Mouse (Mus musculus): Measurements from ENCODE around the gene Hip1r.
"Not testable (repeated sequence)": the region's sequence is repeated elsewhere in the genome, so short reads cannot be mapped to it uniquely, and the experiment has no call there.

Hip1r gene

DNA sequence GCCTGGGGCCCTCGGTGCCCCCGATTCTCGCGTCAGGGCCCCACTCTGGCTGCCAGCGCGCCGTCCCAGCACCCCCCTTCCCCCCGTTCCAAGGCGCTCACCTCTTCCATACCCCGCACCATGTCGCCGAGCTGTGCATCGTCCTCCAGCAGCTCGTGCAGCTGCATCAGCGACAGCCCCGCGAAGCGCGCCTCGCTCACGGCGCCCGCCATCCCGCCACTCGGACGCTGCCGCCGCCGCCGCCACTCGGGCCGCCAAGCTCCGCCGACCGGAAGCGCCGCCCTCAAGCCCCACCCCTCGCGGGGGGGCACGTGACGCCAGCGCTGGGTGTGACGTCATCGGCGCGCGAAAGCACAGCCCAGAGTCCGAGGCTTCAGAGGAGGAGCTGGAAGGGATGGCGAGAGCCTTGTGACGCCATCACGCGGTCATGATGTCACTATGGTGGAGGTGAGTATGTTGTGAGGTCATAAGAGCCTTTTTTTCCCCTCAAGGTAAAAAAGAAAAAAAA lies 58.6 kb downstream of the Hip1r start, which contains the start of gene Vps37b:
Gene Vps37b, minus strand, starts transcription at position 270 of the 508 bp plus-strand sequence.
- DNase-seq (ENCODE audit: low read depth in 1 of 2, low spot score in 2 of 2), result peak; percentile 74 to 91

DNA sequence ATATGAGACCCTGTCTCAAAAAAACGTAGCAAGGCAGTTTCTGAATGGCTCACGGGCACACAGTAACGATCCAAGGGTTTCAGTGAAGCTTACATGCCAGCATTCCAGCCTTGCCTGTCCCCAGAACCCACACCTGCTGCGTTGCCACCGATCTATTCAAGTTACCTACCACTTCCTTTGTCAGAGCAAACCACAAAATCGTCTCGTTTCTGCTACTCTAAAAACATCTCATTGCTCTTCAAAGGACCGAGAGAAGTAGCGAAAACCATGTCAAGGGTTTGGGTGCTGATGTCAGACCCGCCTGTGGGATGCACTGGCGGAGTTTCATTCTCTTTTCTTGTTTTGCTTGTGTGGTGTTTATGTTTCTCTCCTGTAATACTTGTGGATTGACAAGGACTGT lies 61.0 kb downstream of the Hip1r start:
- DNase-seq (ENCODE audit: low read depth in 1 of 2, low spot score in 2 of 2), result no peak

DNA sequence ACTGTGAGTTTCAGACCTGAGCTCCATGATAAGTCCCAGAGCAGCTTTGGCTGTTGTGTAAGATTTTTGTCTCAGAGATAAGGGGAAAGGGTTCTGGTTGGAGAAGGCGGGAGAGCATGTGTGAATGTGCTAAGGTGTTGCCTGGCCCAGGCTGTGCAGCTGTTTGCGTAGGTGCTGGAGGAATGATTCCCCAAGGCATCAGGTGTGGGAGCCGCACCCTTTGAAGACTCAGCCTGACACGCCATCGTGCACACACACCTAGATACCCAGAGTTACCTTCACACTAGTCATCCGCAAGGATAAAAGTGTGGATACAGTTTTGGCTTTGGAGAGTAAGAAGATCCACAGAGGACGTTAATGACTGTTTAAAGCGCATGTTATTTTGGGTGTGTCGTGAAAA lies 62.0 kb downstream of the Hip1r start:
- DNase-seq (ENCODE audit: low read depth in 1 of 2, low spot score in 2 of 2), result no peak

- no peak for DNase-seq (ENCODE audit: low read depth in 1 of 2, low spot score in 2 of 2)
These were observed 62.4 kb downstream of the Hip1r start for GRCm38 (mm10) chr5:124035806-124036205.

GRCm38 (mm10) chr5:124036341-124036740 lies 62.9 kb downstream of the Hip1r start:
- DNase-seq (ENCODE audit: low read depth in 1 of 2, low spot score in 2 of 2), result no peak

- DNase-seq (ENCODE audit: low read depth in 1 of 2, low spot score in 2 of 2), result no peak
These were observed 63.4 kb downstream of the Hip1r start for GRCm38 (mm10) chr5:124036836-124037235.

GRCm38 (mm10) chr5:124039602-124040001 lies 66.2 kb downstream of the Hip1r start:
- no peak for DNase-seq (ENCODE audit: low read depth in 1 of 2, low spot score in 2 of 2)

DNA sequence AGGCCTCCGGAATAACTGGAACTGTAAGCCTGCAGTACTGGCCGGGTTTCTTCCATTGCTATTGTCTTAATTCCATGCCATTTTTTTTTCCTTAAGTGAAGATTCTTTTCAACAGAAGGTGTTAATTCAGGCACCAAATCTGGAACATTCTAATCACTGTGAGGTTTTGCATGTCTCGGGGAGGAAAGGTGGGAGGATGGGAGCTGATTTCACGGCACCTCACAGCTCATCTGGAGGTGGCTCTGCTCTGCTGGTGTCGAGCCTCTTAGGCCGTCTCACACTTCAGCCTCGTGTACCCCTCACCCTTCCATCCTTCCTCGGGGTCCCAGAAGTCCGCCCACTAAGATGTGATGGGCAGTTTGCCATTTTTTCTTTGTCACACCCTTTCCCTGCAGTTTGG lies 67.7 kb downstream of the Hip1r start:
- DNase-seq (ENCODE audit: low read depth in 1 of 2, low spot score in 2 of 2), result no peak

DNA sequence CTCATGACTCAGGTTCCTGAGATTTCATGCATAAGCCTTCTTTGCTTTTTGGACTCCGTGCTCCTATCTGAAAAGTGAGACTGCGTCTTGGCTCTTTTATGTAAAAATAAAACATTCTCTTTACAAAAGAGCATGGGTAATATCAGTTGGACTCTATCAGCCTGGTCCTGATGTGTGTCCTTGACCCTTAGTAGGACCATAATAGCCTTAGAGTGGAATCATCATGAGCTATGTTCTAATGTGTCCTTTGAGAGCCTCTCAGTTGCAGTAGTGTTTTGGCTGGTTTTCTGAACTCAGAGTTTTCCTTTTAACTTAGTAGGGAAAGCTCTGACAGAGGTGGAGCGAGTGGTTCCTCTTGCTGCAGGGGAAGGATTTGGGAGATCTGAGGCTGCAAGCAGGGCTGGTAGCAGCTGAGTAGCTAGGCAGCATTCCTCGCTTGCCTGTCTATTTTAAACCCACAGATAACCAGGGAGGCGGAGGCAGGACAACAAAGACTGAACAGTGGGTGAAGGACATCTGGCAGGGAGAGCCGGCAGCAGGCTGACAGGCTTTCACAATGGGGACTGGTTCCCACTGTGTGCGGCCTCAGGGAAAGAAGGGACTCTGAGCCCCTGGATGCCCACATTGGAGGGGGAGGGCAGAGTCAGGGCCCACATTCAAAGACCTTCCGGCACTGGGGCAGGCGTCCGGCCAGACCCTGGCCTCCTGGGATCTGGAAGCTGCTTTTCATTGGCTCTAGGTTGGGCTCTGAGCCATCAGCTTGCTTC lies 70.0 kb downstream of the Hip1r start:
- no peak for DNase-seq (ENCODE audit: low read depth in 1 of 2, low spot score in 2 of 2)

GRCm38 (mm10) chr5:124043999-124044398 lies 70.6 kb downstream of the Hip1r start:
- no peak for DNase-seq (ENCODE audit: low read depth in 1 of 2, low spot score in 2 of 2)

GRCm38 (mm10) chr5:124045453-124046010 lies 72.1 kb downstream of the Hip1r start:
- DNase-seq (ENCODE audit: low read depth in 1 of 2, low spot score in 2 of 2), result no peak

DNA sequence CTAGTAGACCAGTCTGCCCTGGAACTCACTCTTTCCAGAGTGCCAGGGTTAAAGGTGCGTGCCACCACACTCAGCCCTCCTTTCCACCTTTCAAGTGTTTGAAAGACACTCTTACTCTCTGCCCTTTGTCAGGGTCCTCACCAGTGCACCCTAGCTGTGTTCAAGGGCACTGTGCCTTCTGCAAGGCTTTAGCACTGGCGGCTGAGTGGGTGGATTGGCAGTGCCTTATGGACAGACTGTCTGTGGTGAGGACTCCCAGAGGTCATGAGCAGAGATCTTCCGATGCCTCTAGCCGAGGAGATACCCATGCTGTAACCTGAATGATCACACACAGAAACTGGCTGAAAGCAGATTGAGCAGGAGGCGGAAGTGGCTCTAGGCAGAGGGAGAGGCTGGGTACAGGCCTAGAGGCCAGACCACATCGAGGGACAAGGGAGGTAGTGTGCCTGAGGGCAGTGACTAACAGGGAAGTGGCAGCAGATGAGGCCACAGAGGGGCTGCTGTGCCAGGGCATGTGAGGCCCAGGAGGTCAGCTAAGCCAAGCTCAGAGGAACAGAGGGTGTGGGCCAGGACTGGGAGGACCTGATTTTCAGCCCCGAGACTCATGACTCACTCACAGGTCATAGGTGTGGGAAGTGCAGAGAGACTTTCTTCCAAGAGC lies 73.4 kb downstream of the Hip1r start:
- peak; percentile 73 to 76 for DNase-seq (ENCODE audit: low read depth in 1 of 2, low spot score in 2 of 2)

DNA sequence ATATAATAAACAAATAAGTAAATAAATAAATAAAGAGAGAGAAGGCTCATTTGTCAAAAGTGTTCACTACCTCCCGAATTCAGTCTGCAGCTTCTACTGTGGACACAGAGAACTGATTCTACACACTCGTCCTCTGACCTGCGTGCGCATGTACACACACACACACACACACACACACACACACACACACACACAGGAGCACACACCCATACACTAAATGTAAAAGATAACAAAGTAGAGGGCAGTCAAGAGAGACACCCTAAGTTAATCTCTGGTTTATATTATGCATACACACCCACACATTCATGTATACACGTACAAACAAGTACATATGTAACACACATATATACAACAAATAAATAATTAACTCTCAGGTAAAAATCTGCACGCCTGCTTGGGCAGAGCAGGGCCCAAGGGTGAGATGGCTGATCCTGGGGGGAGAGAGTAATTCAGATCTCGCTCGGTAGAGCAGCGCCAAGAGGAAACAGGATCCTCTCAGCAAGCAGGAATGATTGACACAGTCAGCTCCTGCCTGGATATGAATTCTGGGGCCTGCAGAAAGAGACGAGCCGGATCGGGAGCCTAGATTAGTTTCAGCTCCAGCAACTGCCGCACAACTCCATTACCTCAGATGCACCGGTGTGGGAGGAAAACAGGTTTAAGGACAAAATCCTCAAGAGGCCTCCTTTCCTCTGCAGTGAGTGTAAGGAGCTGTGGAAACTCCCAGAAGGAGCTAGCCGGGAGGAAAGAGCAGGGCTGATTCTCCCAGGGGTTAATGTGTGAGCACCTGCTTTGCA lies 76.0 kb downstream of the Hip1r start:
- DNase-seq (ENCODE audit: low read depth in 1 of 2, low spot score in 2 of 2), result no peak

DNA sequence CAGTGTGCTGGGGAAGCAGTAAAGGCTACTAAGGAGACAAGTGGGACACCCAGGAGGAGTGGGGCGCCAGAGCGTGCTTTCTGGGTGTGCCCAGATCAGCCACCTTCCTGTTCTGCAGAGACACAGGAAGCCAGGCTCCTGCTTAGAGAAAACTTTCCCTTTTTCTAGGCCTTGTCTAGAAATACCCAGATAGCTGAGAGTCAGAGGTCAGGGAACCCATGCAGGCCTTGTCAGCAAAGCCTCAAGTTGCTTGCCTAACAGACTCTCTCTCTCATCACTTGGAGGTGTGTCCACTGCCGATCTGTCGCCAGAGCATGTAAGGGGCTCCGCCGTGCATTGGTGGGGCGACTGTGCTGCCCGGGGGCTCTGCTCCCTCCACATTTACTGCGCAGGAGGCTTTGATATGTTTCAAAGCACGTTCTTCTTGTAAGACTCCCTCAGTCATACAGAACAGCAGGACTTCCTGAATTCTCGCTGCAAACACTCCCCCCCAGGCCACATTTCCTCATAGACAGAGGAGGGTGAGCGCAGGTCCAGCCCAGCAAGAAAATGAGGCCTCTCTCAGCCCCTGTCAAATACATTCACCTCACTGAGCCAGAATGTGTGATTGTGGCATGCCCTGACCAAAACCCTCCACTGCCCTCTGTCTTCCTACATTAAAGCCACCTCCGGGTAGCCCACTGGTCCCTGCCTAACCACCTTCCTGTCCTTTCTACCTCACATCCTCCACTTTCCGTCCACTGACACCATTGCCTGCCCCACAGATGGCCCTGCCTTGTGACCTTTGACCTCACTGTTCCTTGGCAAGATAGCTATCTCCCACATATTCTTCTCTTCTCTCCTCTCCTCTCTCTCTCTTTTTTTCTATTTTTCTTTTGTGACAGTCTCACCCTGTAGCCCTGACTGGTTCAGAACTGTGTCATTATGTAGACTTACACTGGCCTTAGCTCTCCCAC lies 76.9 kb downstream of the Hip1r start:
- peak in 1 of 2 experiments; percentile 69 for DNase-seq (ENCODE audit: low read depth in 1 of 2, low spot score in 2 of 2)

GRCm38 (mm10) chr5:124051899-124052491 lies 78.6 kb downstream of the Hip1r start:
- peak; percentile 81 to 86 for DNase-seq (ENCODE audit: low read depth in 1 of 2, low spot score in 2 of 2)

- DNase-seq (ENCODE audit: low read depth in 1 of 2, low spot score in 2 of 2), result not testable (repeated sequence)
These were observed 79.2 kb downstream of the Hip1r start for GRCm38 (mm10) chr5:124052641-124053040.

Measured in monocyte, adult 2 months (primary cell).